Mouse (Mus musculus) olfactory bulb, adult 2 months (tissue): ENCODE measurements around the gene Tmem69. TPM values are rescaled to one million over a fixed set of nuclear protein-coding genes. Genes with fewer than 3 reads are reported as not detected.

Experiments
- H3K27ac ChIP-seq: fragments of 200-500 bp; 2 replicates; pipeline ENCODE4 v1.5.1; 2012; ENCODE audit warnings: low read depth, low read length; ENCODE audit not compliant: insufficient read depth
- H3K4me1 ChIP-seq: fragments of 200-500 bp; 2 replicates; pipeline ENCODE4 v1.6.1; 2012; ENCODE audit warnings: low read length; ENCODE audit not compliant: control insufficient read depth, insufficient read depth
- H3K4me3 ChIP-seq: fragments of 200-500 bp; 2 replicates; pipeline ENCODE4 v1.5.1; 2012; ENCODE audit warnings: mild to moderate bottlenecking, low read depth, low read length, moderate library complexity; ENCODE audit not compliant: insufficient read depth
- CTCF ChIP-seq: fragments of 200-500 bp; IDR thresholded peaks from 2 replicates; pipeline ENCODE4 v1.5.1; 2012; ENCODE audit warnings: low read depth, mild to moderate bottlenecking, low read length, moderate library complexity; ENCODE audit not compliant: insufficient read depth
- POLR2A ChIP-seq: fragments of 200-500 bp; IDR thresholded peaks from 2 replicates; pipeline ENCODE4 v1.6.1; 2012; ENCODE audit warnings: mild to moderate bottlenecking, low read depth, low read length, moderate library complexity; ENCODE audit not compliant: insufficient read depth
- WGBS: fragments of 180-500 bp; shearing (Covaris S2); methylation state at CpG from one replicate; pipeline ENCODE4 v1.1.7; 2018; 5-methylcytosine and 5-hydroxymethylcytosine counted together
- polyA plus RNA-seq: library from polyadenylated mRNA; stranded (reverse); fragments of >200 nt; gene quantifications from 2 replicates; pipeline ENCODE4 v1.2.4, GENCODE M21; 2012; ENCODE audit warnings: low replicate concordance; ENCODE audit not compliant: missing spikeins, insufficient read depth, insufficient read length

Gene Tmem69
- polyA plus RNA-seq: not detected in 2 replicates

DNA sequence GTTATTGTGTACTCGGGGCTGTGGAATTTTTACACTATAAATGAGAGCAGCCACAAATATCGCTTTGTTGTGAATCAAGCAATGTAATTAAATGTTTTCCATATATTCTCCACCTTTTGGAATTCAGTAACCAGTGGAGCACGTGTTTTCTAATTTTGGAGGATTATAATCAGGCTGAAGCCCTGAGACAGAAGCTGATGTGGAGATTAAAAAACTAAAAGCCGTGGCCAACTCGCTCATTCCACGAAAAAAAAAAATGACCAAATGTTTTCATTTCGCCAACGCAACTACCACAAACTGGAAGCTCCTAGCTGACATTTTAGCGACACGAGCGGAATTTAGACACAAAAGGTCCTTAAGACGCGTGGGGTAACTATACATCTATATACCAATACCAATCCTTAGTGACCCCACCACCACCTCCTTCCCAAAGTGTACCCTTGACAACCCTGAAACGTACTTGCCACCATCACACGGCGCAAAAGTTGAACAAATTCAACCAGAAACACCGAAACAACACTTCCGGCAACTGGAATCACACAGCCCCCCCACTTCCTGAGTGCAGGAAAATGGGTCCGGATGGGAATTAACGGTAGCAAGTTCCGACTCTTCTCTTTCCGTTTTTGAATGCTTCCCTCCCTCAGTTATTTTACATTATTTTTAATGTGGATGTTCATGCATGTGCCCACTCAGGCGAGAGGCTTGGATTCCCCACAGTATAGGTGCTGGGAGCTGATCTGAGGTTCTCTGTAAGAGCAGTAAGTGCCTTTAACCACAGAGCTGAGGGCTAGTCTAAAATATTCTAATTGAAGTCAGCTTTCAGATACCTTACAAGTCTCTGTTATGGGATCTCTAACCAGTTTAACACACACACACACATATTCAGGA is at the start of gene Tmem69:
Tmem69 (minus strand) TSS at position 524 of the 888 bp plus-strand sequence.
- 1% methylated on average over 23 of the region's 23 CpGs for WGBS
- Histone ChIP-seq H3K4me3 (peak within 1 kb of the TSS; percentile 81), H3K4me1 (no peaks in the 10 kb centered on the region), H3K27ac (peak within 1 kb of the TSS; percentile 76)
- TF ChIP-seq CTCF (no peak), POLR2A (no peak)

DNA sequence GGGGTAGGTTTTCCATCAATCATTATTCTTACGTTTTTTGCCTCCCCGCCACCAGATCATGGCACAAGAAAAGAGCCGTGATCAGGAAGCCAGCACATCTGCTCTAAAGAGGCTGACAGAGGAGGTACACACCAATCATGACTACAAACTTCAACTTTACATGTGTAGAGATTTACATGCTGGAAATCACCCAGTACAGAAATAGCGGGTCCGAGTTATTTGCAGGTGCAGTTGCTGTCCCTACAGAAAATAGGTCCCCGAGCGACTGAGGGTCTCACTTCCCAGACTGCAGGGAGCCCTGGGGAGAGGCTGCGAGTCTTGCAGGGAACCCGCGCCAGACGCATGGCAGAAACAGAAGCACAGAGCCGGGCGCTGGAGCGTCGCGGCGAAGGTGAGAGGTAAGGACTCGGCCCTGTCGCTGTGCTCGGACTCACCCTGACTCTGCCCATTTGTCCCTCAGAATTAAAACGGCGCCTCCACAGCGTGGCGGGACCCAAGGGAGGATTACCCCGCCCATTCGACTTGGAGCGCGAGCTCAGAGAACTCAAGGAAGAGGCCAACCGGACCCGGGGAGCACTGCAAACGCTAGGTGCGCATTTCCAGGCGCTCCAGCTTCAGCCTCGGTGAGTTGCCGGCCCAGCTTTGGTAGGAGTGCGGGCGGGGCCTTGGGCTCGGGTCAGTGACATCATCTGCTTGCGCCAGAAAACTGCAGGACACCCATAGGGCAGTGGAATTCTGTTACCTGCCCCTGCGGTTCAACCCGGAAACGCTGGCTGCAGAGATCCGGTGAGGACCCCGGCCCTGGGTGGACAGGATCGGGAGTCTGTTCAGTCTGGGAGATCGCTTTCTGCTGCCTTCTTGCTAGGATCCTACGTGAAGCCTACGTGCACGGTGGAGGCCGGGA is 41.5 kb upstream of the Tmem69 start:
- TF ChIP-seq CTCF (0 out of 2 replicates have a peak, but pooled peaks have one; percentile 3), POLR2A (peak; percentile 78)

DNA sequence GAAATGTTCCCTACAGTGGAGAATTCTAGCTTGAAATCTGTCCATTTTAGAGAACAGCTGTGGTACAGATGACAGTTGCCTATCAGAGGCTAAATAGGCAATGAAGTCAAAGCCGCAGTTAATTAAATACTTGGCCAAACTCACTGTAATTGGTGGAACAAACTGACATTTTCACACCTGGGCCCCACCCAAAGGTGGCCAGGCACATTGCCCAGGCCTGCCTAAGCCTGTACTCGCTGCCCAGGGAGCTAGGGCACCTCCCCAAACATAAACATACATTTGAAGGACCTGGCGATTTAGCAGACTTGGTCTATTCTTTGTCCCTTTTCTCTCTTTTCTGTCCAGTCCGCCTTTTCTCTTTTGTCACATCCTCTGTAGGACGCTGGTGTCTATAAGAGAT is 40.6 kb upstream of the Tmem69 start, which contains the start of gene Ccdc17:
Ccdc17 (plus strand) TSS at position 276 of the 400 bp plus-strand sequence.
- Histone ChIP-seq H3K4me1 (peaks cover 12% of the 10 kb centered on the region; the same call in 1 of the 2 replicates), H3K4me3 (peak within 1 kb of the TSS; percentile 84), H3K27ac (peak within 1 kb of the TSS; percentile 44)
- TF ChIP-seq CTCF (no peak), POLR2A (no peak)
- 24% methylated on average over 5 of the region's 5 CpGs for WGBS

More for the DNA sequence above, 41.5 kb upstream of the Tmem69 start:
- peak overlapping the region; percentile 44 for H3K27ac ChIP-seq
- peaks cover 12% of the 10 kb centered on the region; the same call in 1 of the 2 replicates for H3K4me1 ChIP-seq
- H3K4me3 ChIP-seq: peak overlapping the region; percentile 84
- under 1% methylated on average over 50 of the region's 50 CpGs for WGBS

- TF ChIP-seq CTCF: no peak
- TF ChIP-seq POLR2A: no peak
- Histone ChIP-seq H3K4me3 (no peak overlapping the region), H3K4me1 (peaks cover 12% of the 10 kb centered on the region; the same call in 1 of the 2 replicates), H3K27ac (no peak overlapping the region)
- 77% methylated on average over 8 of the region's 8 CpGs for WGBS
These were observed 40.1 kb upstream of the Tmem69 start for GRCm38 (mm10) chr4:116595793-116596192.

DNA sequence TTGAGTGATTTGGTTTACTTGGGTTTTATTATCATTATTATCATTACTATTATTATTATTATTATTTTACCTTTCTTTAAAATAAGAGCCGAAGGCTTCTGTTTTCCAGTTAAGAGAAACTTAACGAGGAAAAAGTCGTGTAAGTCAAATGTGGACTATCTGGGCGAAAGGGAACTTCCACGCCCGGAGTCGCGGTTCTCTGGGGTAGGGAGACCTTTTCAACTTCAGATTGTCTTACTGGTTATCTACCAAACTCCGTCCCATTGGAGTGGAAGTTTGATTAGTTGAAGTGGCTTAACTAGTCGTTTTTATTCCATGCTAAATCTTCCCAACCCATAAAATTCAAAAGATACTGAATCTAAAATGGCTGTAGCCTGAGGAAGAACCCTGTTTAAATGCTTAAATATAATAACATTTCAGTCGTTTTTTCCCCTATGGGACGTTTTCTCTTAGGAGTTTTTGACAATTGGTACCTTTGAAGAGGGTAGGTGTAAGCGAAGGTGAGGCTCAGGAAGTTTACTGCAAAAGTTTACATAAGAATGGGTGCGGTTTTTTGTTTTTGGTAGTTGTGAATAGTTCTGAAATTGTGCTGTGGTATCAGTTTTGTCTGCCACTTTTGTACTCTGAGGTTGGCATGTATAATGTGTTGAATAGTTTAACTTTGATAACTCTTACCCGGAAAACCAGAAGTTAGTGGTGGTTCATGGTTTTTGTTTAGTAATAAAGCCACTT is 2.6 kb upstream of the Tmem69 start:
- WGBS: 2% methylated on average over 15 of the region's 15 CpGs
- H3K27ac ChIP-seq: no peak overlapping the region
- no peaks in the 10 kb centered on the region for H3K4me1 ChIP-seq
- H3K4me3 ChIP-seq: peak overlapping the region; percentile 81
- TF ChIP-seq CTCF: no peak
- TF ChIP-seq POLR2A: no peak

- WGBS: under 1% methylated on average over 77 of the region's 78 CpGs
These were observed 1.8 kb upstream of the Tmem69 start, which contains the start of gene Gpbp1l1 for GRCm38 (mm10) chr4:116557306-116558121. Gene Gpbp1l1 (plus strand): TSS chr4:116557658.

GRCm38 (mm10) chr4:116556561-116557305 is 997 bp upstream of the Tmem69 start:
- under 1% methylated on average over 28 of the region's 28 CpGs for WGBS
- H3K4me1 ChIP-seq: no peaks in the 10 kb centered on the region
- H3K4me3 ChIP-seq: peak overlapping the region; percentile 81
- H3K27ac ChIP-seq: peak overlapping the region; percentile 88
- TF ChIP-seq CTCF (no peak), POLR2A (peak; percentile 82)

More at GRCm38 (mm10) chr4:116557306-116558121, 1.8 kb upstream of the Tmem69 start, which contains the start of gene Gpbp1l1:
- Histone ChIP-seq H3K4me1 (no peaks in the 10 kb centered on the region), H3K4me3 (peak within 1 kb of the TSS; percentile 81), H3K27ac (peak within 1 kb of the TSS; percentile 88)
- no peak for TF ChIP-seq CTCF
- peak; percentile 67; the same call in 1 of the 2 replicates for TF ChIP-seq POLR2A
